Mouse (Mus musculus) frontal cortex, adult (tissue): ENCODE measurements at regions not wholly inside any gene's neighbourhood (a gene's known extent, or its start where the extent isn't known, plus 50 kb on each side); places are given as distances from the start of the nearest gene placed in this dataset.

Experiments
- ATAC-seq: cut with Nextera tagmentation; 2 replicates; pipeline ENCODE4 v1.9.2; 2017; ENCODE audit warnings: mild to moderate bottlenecking, moderate library complexity, mixed read lengths; ENCODE audit not compliant: low TSS enrichment

GRCm38 (mm10) chr17:93874430-93874829 is 675.6 kb downstream of the Adcyap1 start:
- no peak for ATAC-seq

- ATAC-seq = no peak
Observed at GRCm38 (mm10) chr17:93905666-93906065, 706.8 kb downstream of the Adcyap1 start.

DNA sequence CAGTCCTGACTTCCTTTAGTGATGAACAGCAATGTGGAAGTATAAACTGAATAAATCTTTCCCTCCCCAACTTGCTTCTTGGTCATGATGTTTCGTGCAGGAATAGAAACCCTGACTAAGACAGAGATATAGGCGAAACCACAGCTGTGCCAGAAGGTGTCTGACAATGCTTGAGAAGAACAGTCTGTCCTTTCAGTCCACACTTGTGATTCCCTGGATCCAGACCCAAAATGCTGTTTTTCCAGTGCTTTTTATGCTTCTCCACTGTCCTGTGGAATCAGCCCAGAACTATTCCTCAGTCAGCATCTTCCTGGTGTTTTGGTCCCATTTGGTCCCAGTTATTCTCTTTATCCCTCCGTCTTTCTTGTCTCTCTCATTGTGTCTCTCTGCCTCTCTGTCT is 723.6 kb downstream of the Adcyap1 start:
- ATAC-seq = peak; percentile 87

DNA sequence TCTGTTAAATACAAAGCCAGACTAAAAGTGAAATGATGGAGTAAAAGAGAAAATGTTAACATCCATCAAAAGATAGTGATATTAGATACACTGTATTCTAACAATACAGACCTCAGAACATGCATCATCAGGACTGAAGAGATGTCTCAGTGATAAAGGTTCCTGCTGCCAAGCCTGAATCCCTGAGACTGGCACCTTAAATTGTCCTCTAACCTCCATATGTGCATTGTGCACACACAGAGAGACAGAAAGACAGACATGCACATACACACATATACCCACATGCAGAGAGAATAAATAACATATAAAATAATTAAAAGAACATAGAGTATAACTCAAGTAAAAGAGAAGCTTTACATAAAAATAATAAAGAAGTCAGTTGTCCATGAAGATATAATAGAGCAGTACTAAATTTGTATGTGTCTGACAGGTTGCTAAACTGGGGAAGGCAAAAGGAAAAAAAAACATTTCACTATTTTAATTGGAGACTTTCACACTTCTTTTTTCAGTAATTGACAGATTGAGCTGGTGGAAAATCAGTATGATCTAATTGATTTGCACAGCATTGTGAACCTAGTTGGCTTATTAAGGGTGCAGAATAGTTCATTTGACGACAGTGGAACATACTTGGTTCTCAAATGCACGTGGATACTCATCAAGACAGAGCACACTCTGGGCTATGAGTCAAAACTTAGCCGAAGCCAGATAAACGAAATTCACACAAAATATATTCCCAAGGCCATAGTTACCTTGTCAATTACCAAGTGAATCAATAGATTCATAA is 725.6 kb downstream of the Adcyap1 start:
- ATAC-seq = no peak
